Mouse (Mus musculus): Measurements from ENCODE around the gene Gm10577. TPM values are rescaled to one million over a fixed set of nuclear protein-coding genes. Genes with fewer than 3 reads are reported as not detected.

Gm10577 gene
- polyA plus RNA-seq, 1 experiment from 2014 or later: not detected

DNA sequence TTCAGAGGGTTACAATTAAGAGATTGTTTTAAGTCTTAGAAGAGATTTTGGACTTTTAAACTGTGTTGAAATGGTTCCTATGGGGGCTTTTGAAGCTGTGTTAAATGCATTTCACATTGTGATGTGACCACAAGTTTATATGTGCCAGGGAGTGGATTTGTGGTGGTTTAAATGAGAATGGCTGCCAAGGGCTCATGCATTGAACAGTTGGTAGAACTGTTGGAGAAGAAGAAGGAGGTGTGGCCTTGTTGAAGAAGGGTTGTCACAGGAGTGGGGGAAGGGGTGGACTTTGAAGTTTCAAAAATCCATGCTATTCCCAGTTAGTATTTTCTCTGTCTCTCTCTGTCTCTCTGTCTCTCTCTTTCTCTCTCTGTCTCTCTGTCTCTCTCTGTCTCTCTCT is 23.7 kb upstream of the Gm10577 start:
- H3K9me3 ChIP-seq (replicated peaks; ENCODE audit: low read length): no peaks in the 10 kb centered on the region
- DNase-seq (ENCODE audit: low spot score) (no peak), ATAC-seq (replicated peaks; ENCODE audit: low FRiP score, low read depth) (no peak)

DNA sequence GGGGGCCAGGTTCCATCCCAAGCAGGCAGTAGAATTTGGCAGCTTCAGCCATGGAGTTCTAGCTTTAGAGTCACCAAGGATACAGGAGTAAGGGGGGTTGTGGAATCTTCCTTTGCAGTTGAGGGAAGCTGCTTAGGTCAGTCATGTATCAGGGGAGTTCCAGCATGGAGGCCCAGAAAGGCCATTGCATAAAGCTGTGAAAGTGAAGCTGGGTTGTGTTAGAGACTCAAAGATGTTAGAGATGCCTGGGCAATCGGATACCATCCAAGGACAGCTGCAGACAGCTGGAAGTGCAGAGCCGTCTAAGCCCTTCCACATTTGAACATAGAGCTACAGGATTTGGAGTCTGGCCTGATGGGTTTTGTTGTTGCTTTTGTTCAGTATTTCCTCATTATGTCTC is 23.2 kb upstream of the Gm10577 start:
- Histone ChIP-seq H3K4me1 (replicated peaks; ENCODE audit: insufficient read depth, low read length) (no peaks in the 10 kb centered on the region), H3K9me3 (replicated peaks; ENCODE audit: low read length) (no peaks in the 10 kb centered on the region), H3K27ac (no peak overlapping the region), H3K27me3 (ENCODE audit: insufficient read depth, low read length) (no peaks in the 10 kb centered on the region), H3K4me2 (ENCODE audit: low read length) (no peak overlapping the region), H3K4me3 (replicated peaks; ENCODE audit: low read depth, low read length) (no peak overlapping the region), H3K9ac (ENCODE audit: low read depth, low read length) (no peak overlapping the region), H3K36me3 (ENCODE audit: insufficient read depth, low read length) (no peaks in the 10 kb centered on the region)
- no peak for DNase-seq (ENCODE audit: low spot score)
- WGBS: 63% methylated on average over 2 of the region's 2 CpGs
- no peak for ATAC-seq (replicated peaks; ENCODE audit: low FRiP score, low read depth)
- no peak for TF ChIP-seq CTCF (IDR thresholded peaks at IDR 0.05; ENCODE audit: low read depth)

More for the DNA sequence above, 23.7 kb upstream of the Gm10577 start:
- Histone ChIP-seq H3K27ac (no peak overlapping the region), H3K36me3 (ENCODE audit: insufficient read depth, low read length) (no peaks in the 10 kb centered on the region), H3K4me1 (replicated peaks; ENCODE audit: insufficient read depth, low read length) (no peaks in the 10 kb centered on the region), H3K27me3 (ENCODE audit: insufficient read depth, low read length) (no peaks in the 10 kb centered on the region), H3K4me3 (replicated peaks; ENCODE audit: low read depth, low read length) (no peak overlapping the region), H3K9ac (ENCODE audit: low read depth, low read length) (no peak overlapping the region), H3K4me2 (ENCODE audit: low read length) (no peak overlapping the region)
- no peak for TF ChIP-seq CTCF (IDR thresholded peaks at IDR 0.05; ENCODE audit: low read depth)

DNA sequence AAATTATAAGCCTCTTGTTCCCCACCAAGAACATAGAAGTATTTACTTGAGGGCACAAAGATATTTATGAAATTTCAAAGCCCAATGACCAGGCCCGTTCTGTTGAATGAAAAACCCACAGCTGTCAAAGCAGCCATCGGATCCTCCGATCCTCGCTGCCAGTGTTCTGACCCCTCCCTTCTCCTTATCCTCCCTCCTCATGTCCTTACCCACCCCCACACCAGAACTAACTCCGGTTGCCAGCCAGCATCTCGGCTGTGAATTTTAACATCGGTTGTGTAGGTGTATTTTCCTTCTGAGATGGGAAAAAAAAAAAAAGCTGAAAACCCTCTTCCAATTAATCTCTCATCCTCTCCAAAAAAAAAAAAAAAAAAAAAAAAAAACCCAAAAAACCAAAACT is 16.7 kb upstream of the Gm10577 start:
- no peak for TF ChIP-seq CTCF (IDR thresholded peaks at IDR 0.05; ENCODE audit: low read depth)
- ATAC-seq (replicated peaks; ENCODE audit: low FRiP score, low read depth) (no peak), DNase-seq (ENCODE audit: low spot score) (no peak)
- 32% methylated on average over 7 of the region's 7 CpGs for WGBS
- no peak overlapping the region for H3K4me3 ChIP-seq (replicated peaks; ENCODE audit: low read depth, low read length)
- no peak overlapping the region for H3K27ac ChIP-seq
- H3K4me2 ChIP-seq (ENCODE audit: low read length): no peak overlapping the region
- H3K9ac ChIP-seq (ENCODE audit: low read depth, low read length): no peak overlapping the region
- no peaks in the 10 kb centered on the region for H3K4me1 ChIP-seq (replicated peaks; ENCODE audit: insufficient read depth, low read length)
- no peaks in the 10 kb centered on the region for H3K36me3 ChIP-seq (ENCODE audit: insufficient read depth, low read length)
- no peaks in the 10 kb centered on the region for H3K27me3 ChIP-seq (ENCODE audit: insufficient read depth, low read length)
- H3K9me3 ChIP-seq (replicated peaks; ENCODE audit: low read length): no peaks in the 10 kb centered on the region

DNA sequence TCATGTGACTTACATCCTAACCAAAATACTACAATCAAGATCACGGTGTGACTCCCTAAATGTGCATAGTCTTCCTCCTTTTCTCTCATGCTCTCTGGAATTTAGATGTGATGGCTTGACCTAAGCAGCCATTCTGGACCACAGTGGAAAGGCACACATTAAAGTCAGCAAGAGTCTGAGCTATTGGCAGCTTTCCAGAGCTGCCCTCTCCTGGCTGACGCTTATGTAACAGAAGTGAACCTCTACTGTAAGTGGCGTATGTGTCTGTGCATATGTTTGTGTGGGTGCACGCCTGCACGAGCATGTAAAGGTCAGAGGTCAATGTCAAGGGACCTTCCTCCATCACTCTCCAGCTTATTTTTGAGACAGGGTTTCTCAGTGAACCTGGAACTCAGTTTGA is 14.6 kb upstream of the Gm10577 start:
- 65% methylated on average over 5 of the region's 5 CpGs for WGBS
- no peak overlapping the region for H3K4me3 ChIP-seq (replicated peaks; ENCODE audit: low read depth, low read length)
- no peak overlapping the region for H3K4me2 ChIP-seq (ENCODE audit: low read length)
- no peak overlapping the region for H3K9ac ChIP-seq (ENCODE audit: low read depth, low read length)
- DNase-seq (ENCODE audit: low spot score) (no peak), ATAC-seq (replicated peaks; ENCODE audit: low FRiP score, low read depth) (no peak)
- TF ChIP-seq CTCF (IDR thresholded peaks at IDR 0.05; ENCODE audit: low read depth): no peak
- H3K4me1 ChIP-seq (replicated peaks; ENCODE audit: insufficient read depth, low read length): no peaks in the 10 kb centered on the region
- H3K27me3 ChIP-seq (ENCODE audit: insufficient read depth, low read length): no peaks in the 10 kb centered on the region
- H3K36me3 ChIP-seq (ENCODE audit: insufficient read depth, low read length): no peaks in the 10 kb centered on the region
- H3K27ac ChIP-seq: no peak overlapping the region
- no peaks in the 10 kb centered on the region for H3K9me3 ChIP-seq (replicated peaks; ENCODE audit: low read length)

DNA sequence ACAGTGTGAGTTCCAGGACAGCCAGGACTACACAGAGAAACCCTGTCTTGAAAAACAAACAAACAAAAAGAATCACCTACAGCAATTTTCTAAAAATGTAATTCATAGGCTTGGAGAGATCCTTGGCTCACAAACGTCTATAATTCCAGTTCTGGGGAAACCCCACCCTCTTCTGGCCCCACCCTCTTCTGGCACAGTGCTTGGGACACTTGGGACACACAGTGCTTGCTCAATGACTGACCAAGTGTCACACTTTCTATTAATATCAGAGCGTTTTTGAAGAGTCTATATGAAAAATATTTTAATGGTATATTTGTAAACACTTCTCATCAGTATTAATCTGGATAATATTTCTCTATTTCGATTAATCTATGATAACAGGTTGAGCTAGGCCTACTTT is 12.6 kb upstream of the Gm10577 start:
- DNase-seq (ENCODE audit: low spot score): no peak
- ATAC-seq (replicated peaks; ENCODE audit: low FRiP score, low read depth): no peak
- TF ChIP-seq CTCF (IDR thresholded peaks at IDR 0.05; ENCODE audit: low read depth): no peak
- no peak overlapping the region for H3K4me3 ChIP-seq (replicated peaks; ENCODE audit: low read depth, low read length)
- no peak overlapping the region for H3K4me2 ChIP-seq (ENCODE audit: low read length)
- H3K9me3 ChIP-seq (replicated peaks; ENCODE audit: low read length): no peaks in the 10 kb centered on the region
- H3K27me3 ChIP-seq (ENCODE audit: insufficient read depth, low read length): no peaks in the 10 kb centered on the region
- H3K36me3 ChIP-seq (ENCODE audit: insufficient read depth, low read length): no peaks in the 10 kb centered on the region
- no peak overlapping the region for H3K27ac ChIP-seq
- 70% methylated on average over 3 of the region's 3 CpGs for WGBS
- H3K4me1 ChIP-seq (replicated peaks; ENCODE audit: insufficient read depth, low read length): no peaks in the 10 kb centered on the region
- no peak overlapping the region for H3K9ac ChIP-seq (ENCODE audit: low read depth, low read length)

DNA sequence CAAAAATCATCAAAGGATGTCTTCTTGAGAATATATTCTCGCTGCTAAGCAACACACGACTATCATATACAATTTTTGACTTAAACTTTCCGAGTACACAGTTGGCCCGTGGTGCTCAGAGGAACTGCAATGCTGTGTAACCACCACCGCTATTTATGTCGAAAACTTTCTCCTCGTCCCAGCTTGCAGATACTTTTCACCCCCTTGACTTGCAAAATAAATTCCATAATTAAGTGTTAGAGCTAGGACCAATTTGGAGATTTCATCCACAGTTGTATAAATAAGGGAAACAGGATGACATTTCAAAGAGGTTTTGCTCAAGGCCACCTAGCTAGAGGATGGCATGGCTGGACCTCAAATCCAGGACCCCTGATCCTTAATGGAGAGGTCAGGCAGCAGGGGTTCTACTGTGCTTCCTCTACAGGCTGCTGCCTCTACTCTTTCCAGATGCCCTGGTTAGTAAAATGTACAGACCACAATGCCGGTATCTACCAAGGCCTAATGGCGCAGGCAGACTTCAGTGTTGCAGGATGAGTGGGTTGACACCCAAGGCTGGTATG is 7.4 kb upstream of the Gm10577 start:
- 0 out of 2 replicates have a peak, but pooled peaks cover 5% of the 10 kb centered on the region for H3K9me3 ChIP-seq (replicated peaks; ENCODE audit: low read length)
- ATAC-seq (replicated peaks; ENCODE audit: low FRiP score, low read depth) (no peak), DNase-seq (ENCODE audit: low spot score) (no peak)
- no peaks in the 10 kb centered on the region for H3K4me1 ChIP-seq (replicated peaks; ENCODE audit: insufficient read depth, low read length)
- no peaks in the 10 kb centered on the region for H3K36me3 ChIP-seq (ENCODE audit: insufficient read depth, low read length)
- H3K9ac ChIP-seq (ENCODE audit: low read depth, low read length): no peak overlapping the region
- no peaks in the 10 kb centered on the region for H3K27me3 ChIP-seq (ENCODE audit: insufficient read depth, low read length)
- H3K4me2 ChIP-seq (ENCODE audit: low read length): no peak overlapping the region
- no peak overlapping the region for H3K4me3 ChIP-seq (replicated peaks; ENCODE audit: low read depth, low read length)
- no peak overlapping the region for H3K27ac ChIP-seq
- 88% methylated on average over 9 of the region's 9 CpGs for WGBS
- no peak for TF ChIP-seq CTCF (IDR thresholded peaks at IDR 0.05; ENCODE audit: low read depth)

DNA sequence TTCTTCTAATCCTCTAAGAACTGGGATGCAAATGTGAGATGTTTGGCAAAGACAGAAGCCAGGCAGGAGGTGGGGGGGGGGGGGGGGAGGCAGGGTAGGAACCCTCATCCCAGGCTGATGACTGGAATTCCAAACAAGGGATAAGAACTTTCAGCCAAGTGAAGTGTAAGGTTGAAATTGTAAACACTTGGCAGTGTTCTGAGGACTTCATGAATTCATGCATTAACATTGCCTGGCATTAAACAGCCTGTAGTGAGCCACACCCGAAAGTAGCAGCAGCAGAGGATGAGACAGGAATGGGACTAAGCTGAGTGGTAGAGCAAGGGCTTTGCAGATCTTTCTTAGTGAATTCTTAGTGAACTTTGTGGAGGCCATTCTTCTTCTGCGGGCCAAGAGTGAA is 6.5 kb upstream of the Gm10577 start:
- Histone ChIP-seq H3K36me3 (ENCODE audit: insufficient read depth, low read length) (no peaks in the 10 kb centered on the region), H3K4me3 (replicated peaks; ENCODE audit: low read depth, low read length) (no peak overlapping the region), H3K9ac (ENCODE audit: low read depth, low read length) (no peak overlapping the region), H3K27me3 (ENCODE audit: insufficient read depth, low read length) (no peaks in the 10 kb centered on the region), H3K4me2 (ENCODE audit: low read length) (no peak overlapping the region), H3K27ac (no peak overlapping the region), H3K4me1 (replicated peaks; ENCODE audit: insufficient read depth, low read length) (no peaks in the 10 kb centered on the region), H3K9me3 (replicated peaks; ENCODE audit: low read length) (0 out of 2 replicates have a peak, but pooled peaks cover 5% of the 10 kb centered on the region)
- WGBS: 72% methylated on average over 2 of the region's 2 CpGs
- no peak for ATAC-seq (replicated peaks; ENCODE audit: low FRiP score, low read depth)
- TF ChIP-seq CTCF (IDR thresholded peaks at IDR 0.05; ENCODE audit: low read depth): no peak
- DNase-seq (ENCODE audit: low spot score): no peak

All from kidney, postnatal 0 days (tissue).